Mouse (Mus musculus) bone marrow, adult 2 months (tissue): ENCODE measurements at regions not wholly inside any gene's neighbourhood (a gene's known extent, or its start where the extent isn't known, plus 50 kb on each side); places are given as distances from the start of the nearest gene placed in this dataset.

Source experiments
- CTCF ChIP-seq: fragments of 200-500 bp; IDR thresholded peaks from 2 replicates; pipeline ENCODE4 v1.5.1; 2011; ENCODE audit warnings: low read length, control low read depth; ENCODE audit not compliant: control insufficient read depth, insufficient read depth
- POLR2A ChIP-seq: fragments of 200-500 bp; IDR thresholded peaks from 2 replicates; pipeline ENCODE4 v1.6.1; 2011; ENCODE audit warnings: low read depth, mild to moderate bottlenecking, control low read depth, low read length, borderline replicate concordance; ENCODE audit not compliant: control insufficient read depth

DNA sequence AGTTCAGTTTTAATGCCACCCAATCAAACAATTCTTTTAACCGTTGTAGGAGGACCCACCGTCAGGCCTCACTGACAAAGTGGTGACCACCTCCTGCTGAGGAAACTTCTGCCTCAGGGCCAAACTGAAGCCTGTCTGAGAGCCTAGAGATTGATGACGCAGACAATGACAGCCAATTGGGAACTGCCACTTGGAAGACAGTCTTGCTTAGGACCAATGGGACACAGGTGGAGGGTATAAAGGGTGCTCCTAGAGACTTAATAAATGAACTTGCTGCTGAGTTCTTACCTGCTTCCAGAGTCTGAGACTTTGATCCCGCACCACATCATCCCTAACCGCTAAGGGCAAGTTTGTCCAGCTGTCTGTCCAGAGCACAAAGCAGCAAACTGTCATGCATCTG lies 80.0 kb downstream of the Tbx4 start:
- TF ChIP-seq POLR2A (no peak), CTCF (no peak)
